In genomic region chr2:18031831-18032537, GRCm38 (mm10) we compare ENCODE assay signal across 8 mouse cellular contexts. TPM values are rescaled to one million over a fixed set of nuclear protein-coding genes. Genes with fewer than 3 reads are reported as not detected.
DNase-seq lines count a peak whose midpoint lies in the region; ATAC-seq and TF ChIP-seq lines count a peak whose summit lies in the region.

No protein-coding gene starts in this region.

- peak overlapping the region; percentile 53 for H3K4me3 ChIP-seq in intestine, postnatal 0 days (ENCODE audit: low read depth, low read length)
- H3K4me3 ChIP-seq in liver, embryonic 16.5 days (ENCODE audit: low read depth, low read length): peak overlapping the region; percentile 46
- H3K4me3 ChIP-seq in stomach, embryonic 16.5 days (replicated peaks; ENCODE audit: low read length): peak overlapping the region; percentile 44

- H3K4me2 ChIP-seq in intestine, postnatal 0 days (replicated peaks; ENCODE audit: low read depth): peak overlapping the region; percentile 93
- H3K4me2 ChIP-seq in liver, embryonic 16.5 days (ENCODE audit: low read depth, low read length): peak overlapping the region; percentile 61
- H3K4me2 ChIP-seq in stomach, embryonic 16.5 days (ENCODE audit: low read depth, low read length): peak overlapping the region; percentile 78

- no peak overlapping the region for H3K27ac ChIP-seq in intestine, postnatal 0 days (ENCODE audit: low read depth, low read length)
- no peak overlapping the region for H3K27ac ChIP-seq in liver, embryonic 16.5 days (ENCODE audit: low read length)
- H3K27ac ChIP-seq in stomach, embryonic 16.5 days (ENCODE audit: low read length): no peak overlapping the region; the same call in 1 of the 2 replicates

- ATAC-seq in intestine, postnatal 0 days: no peak
- ATAC-seq in liver, embryonic 16.5 days (ENCODE audit: low read depth): no peak
- no peak for ATAC-seq in stomach, embryonic 16.5 days (ENCODE audit: insufficient read depth, low FRiP score)

- WGBS in intestine, postnatal 0 days: 10% methylated on average over 33 of the region's 34 CpGs
- WGBS in liver, embryonic 16.5 days (ENCODE audit: insufficient replicate concordance): 5% methylated on average over 34 of the region's 34 CpGs
- 8% methylated on average over 34 of the region's 34 CpGs for WGBS in stomach, embryonic 16.5 days

- TF ChIP-seq CTCF in intestine, postnatal 0 days (IDR thresholded peaks at IDR 0.05; ENCODE audit: low read depth): no peak

- no peaks in the 10 kb centered on the region for H3K9me3 ChIP-seq in intestine, postnatal 0 days (ENCODE audit: control insufficient read depth)
- no peaks in the 10 kb centered on the region for H3K9me3 ChIP-seq in liver, embryonic 16.5 days (replicated peaks; ENCODE audit: control insufficient read depth, low read length)
- no peaks in the 10 kb centered on the region for H3K9me3 ChIP-seq in stomach, embryonic 16.5 days (replicated peaks; ENCODE audit: control insufficient read depth, low read length)

- H3K4me1 ChIP-seq in intestine, postnatal 0 days (replicated peaks; ENCODE audit: control insufficient read depth, insufficient read depth, low read length): peaks cover 11% of the 10 kb centered on the region
- H3K4me1 ChIP-seq in liver, embryonic 16.5 days (ENCODE audit: control insufficient read depth, low read depth, low read length): peaks cover 16% of the 10 kb centered on the region
- peaks cover 13% of the 10 kb centered on the region for H3K4me1 ChIP-seq in stomach, embryonic 16.5 days (ENCODE audit: control insufficient read depth, insufficient read depth, low read length)

- no peaks in the 10 kb centered on the region for H3K27me3 ChIP-seq in intestine, postnatal 0 days (replicated peaks; ENCODE audit: control insufficient read depth, insufficient read depth, low read length)
- peaks cover 79% of the 10 kb centered on the region for H3K27me3 ChIP-seq in liver, embryonic 16.5 days (ENCODE audit: control insufficient read depth, insufficient read depth, low read depth, low read length)
- no peaks in the 10 kb centered on the region for H3K27me3 ChIP-seq in stomach, embryonic 16.5 days (ENCODE audit: control insufficient read depth, insufficient read depth, low read length)

- H3K36me3 ChIP-seq in intestine, postnatal 0 days (ENCODE audit: control insufficient read depth, insufficient read depth): no peaks in the 10 kb centered on the region
- no peaks in the 10 kb centered on the region for H3K36me3 ChIP-seq in liver, embryonic 16.5 days (ENCODE audit: control insufficient read depth, insufficient read depth)
- H3K36me3 ChIP-seq in stomach, embryonic 16.5 days (ENCODE audit: control insufficient read depth, insufficient read depth, low read length): no peaks in the 10 kb centered on the region

- H3K9ac ChIP-seq in intestine, postnatal 0 days (ENCODE audit: low read depth, low read length): peak overlapping the region; percentile 73
- H3K9ac ChIP-seq in liver, embryonic 16.5 days (ENCODE audit: low read depth, low read length): peak overlapping the region; percentile 50
- peak overlapping the region; percentile 87 for H3K9ac ChIP-seq in stomach, embryonic 16.5 days (ENCODE audit: low read length)

- peak; percentile 54 for DNase-seq in ovary, postnatal 10 days (ENCODE audit: low spot score)
- DNase-seq in ovary, adult 18-20 months (ENCODE audit: low spot score): no peak
- peak; percentile 28 for DNase-seq in cerebellum, adult 9-10 months
- DNase-seq in gastrocnemius, postnatal 25 days: peak; percentile 16
- DNase-seq in frontal cortex, postnatal 14 days (ENCODE audit: low spot score in 2 of 2): no peak

RNA-seq across cellular contexts. Expression of gene A930004D18Rik, which starts 5.6 kb away (rescaled TPM):
- total RNA-seq in gastrocnemius, postnatal 25 days (2021): 1 to 10 TPM in 1 of 2 experiments, under 1 TPM in 1; 0.20 to 1.6 TPM
- 6.3 and 6.8 TPM in 2 replicates for polyA plus RNA-seq in intestine, postnatal 0 days (2015; fragmentation: Nextera tagmentation; extraction: Ambion mirVana)
- polyA plus RNA-seq in liver, embryonic 16.5 days (2015; fragmentation: Nextera tagmentation; extraction: Ambion mirVana): 1.3 and 1.4 TPM in 2 replicates
- polyA plus RNA-seq in stomach, embryonic 16.5 days (2015; fragmentation: Nextera tagmentation; extraction: Ambion mirVana): 10.5 and 11.1 TPM in 2 replicates

RNA-seq across cellular contexts. Expression of gene Skida1, which starts 16.9 kb away (rescaled TPM):
- total RNA-seq in gastrocnemius, postnatal 25 days (2021): under 1 TPM; 0.32 to 0.54 TPM
- polyA plus RNA-seq in intestine, postnatal 0 days (2015; fragmentation: Nextera tagmentation; extraction: Ambion mirVana): 0.95 and 1.2 TPM in 2 replicates
- polyA plus RNA-seq in liver, embryonic 16.5 days (2015; fragmentation: Nextera tagmentation; extraction: Ambion mirVana): 0.28 and 0.38 TPM in 2 replicates
- 3.6 TPM in 2 replicates for polyA plus RNA-seq in stomach, embryonic 16.5 days (2015; fragmentation: Nextera tagmentation; extraction: Ambion mirVana)

RNA-seq across cellular contexts. Expression of gene Mllt10, which starts 23.1 kb away (rescaled TPM):
- 10 to 100 TPM; 15.1 to 18.5 TPM for total RNA-seq in gastrocnemius, postnatal 25 days (2021)
- 22.6 and 30.1 TPM in 2 replicates for polyA plus RNA-seq in intestine, postnatal 0 days (2015; fragmentation: Nextera tagmentation; extraction: Ambion mirVana)
- polyA plus RNA-seq in liver, embryonic 16.5 days (2015; fragmentation: Nextera tagmentation; extraction: Ambion mirVana): 23.8 and 24.3 TPM in 2 replicates
- 39.1 and 50.0 TPM in 2 replicates for polyA plus RNA-seq in stomach, embryonic 16.5 days (2015; fragmentation: Nextera tagmentation; extraction: Ambion mirVana)

RNA-seq across cellular contexts. Expression of gene H2al2a, which starts 35.2 kb away (rescaled TPM):
- not detected for total RNA-seq in gastrocnemius, postnatal 25 days (2021)
- polyA plus RNA-seq in intestine, postnatal 0 days (2015; fragmentation: Nextera tagmentation; extraction: Ambion mirVana): not detected in 2 replicates
- not detected in 2 replicates for polyA plus RNA-seq in liver, embryonic 16.5 days (2015; fragmentation: Nextera tagmentation; extraction: Ambion mirVana)
- not detected in 2 replicates for polyA plus RNA-seq in stomach, embryonic 16.5 days (2015; fragmentation: Nextera tagmentation; extraction: Ambion mirVana)

Comparison
In these comparisons a context has a peak if more than half of its experiments do, and no peak if none do; other contexts are left out.
1. DNase-seq: peak in ovary, postnatal 10 days (single experiment), cerebellum, adult 9-10 months (single experiment) and gastrocnemius, postnatal 25 days (single experiment); none in ovary, adult 18-20 months (single experiment) and frontal cortex, postnatal 14 days (0 of 2).
2. Peak in every context shown above with its lines, with median percentiles within 50 percentile points of each other: H3K4me2 ChIP-seq, H3K4me3 ChIP-seq and H3K9ac ChIP-seq.